In genomic region chr2:26445666-26446445, GRCm38 (mm10) we compare ENCODE assay signal across 8 mouse cellular contexts. TPM values are rescaled to one million over a fixed set of nuclear protein-coding genes. Genes with fewer than 3 reads are reported as not detected.
DNase-seq lines count a peak whose midpoint lies in the region; ATAC-seq and TF ChIP-seq lines count a peak whose summit lies in the region.

No protein-coding gene starts in this region.

- ATAC-seq in forebrain, embryonic 15.5 days (replicated peaks) = peak; percentile 92
- peak; percentile 87 for ATAC-seq in lung, embryonic 15.5 days (ENCODE audit: borderline replicate concordance, extremely low read depth, low FRiP score, low TSS enrichment)

- peak overlapping the region; percentile 83 for H3K9ac ChIP-seq in ES-E14 (ENCODE audit: insufficient read depth, low read depth, low read length, poor library complexity, severe bottlenecking)
- peak overlapping the region; percentile 65 for H3K9ac ChIP-seq in forebrain, embryonic 15.5 days (replicated peaks)
- peak overlapping the region; percentile 71 for H3K9ac ChIP-seq in lung, embryonic 15.5 days

- no peak for TF ChIP-seq CTCF in bone marrow macrophage, adult 2 months (IDR thresholded peaks at IDR 0.05; ENCODE audit: low read depth, low read length)

- H3K4me3 ChIP-seq in ES-E14 (ENCODE audit: insufficient read depth in 1 of 2, low read depth in 1 of 2, low read length in 2 of 2, poor library complexity in 1 of 2, severe bottlenecking in 1 of 2) = peak overlapping the region; percentile 71 to 78
- H3K4me3 ChIP-seq in bone marrow macrophage, adult 2 months (ENCODE audit: insufficient read depth, low read length) = peak overlapping the region; percentile 83
- peak overlapping the region; percentile 64 for H3K4me3 ChIP-seq in forebrain, embryonic 15.5 days
- peak overlapping the region; percentile 66 for H3K4me3 ChIP-seq in lung, embryonic 15.5 days

- H3K9me3 ChIP-seq in ES-E14 (ENCODE audit: control insufficient read depth, insufficient read depth, low read depth, low read length) = no peaks in the 10 kb centered on the region
- no peaks in the 10 kb centered on the region for H3K9me3 ChIP-seq in forebrain, embryonic 15.5 days
- H3K9me3 ChIP-seq in lung, embryonic 15.5 days = no peaks in the 10 kb centered on the region

- under 1% methylated on average over 44 of the region's 44 CpGs for WGBS in forebrain, embryonic 15.5 days
- WGBS in lung, embryonic 15.5 days = under 1% methylated on average over 44 of the region's 44 CpGs

- H3K27me3 ChIP-seq in forebrain, embryonic 15.5 days = no peaks in the 10 kb centered on the region
- H3K27me3 ChIP-seq in lung, embryonic 15.5 days = no peaks in the 10 kb centered on the region

- no peak for TF ChIP-seq POLR2A in bone marrow macrophage, adult 2 months (IDR thresholded peaks at IDR 0.05; ENCODE audit: borderline replicate concordance, low read depth, low read length)

- peak overlapping the region; percentile 88 for H3K27ac ChIP-seq in ES-E14 (ENCODE audit: insufficient read depth, low read depth, low read length, poor library complexity, severe bottlenecking)
- peak overlapping the region; percentile 72 for H3K27ac ChIP-seq in bone marrow macrophage, adult 2 months (ENCODE audit: insufficient read depth, low read depth, low read length)
- peak overlapping the region; percentile 93 for H3K27ac ChIP-seq in forebrain, embryonic 15.5 days (replicated peaks)
- peak overlapping the region; percentile 95 for H3K27ac ChIP-seq in lung, embryonic 15.5 days

- peaks cover 10% of the 10 kb centered on the region for H3K36me3 ChIP-seq in ES-E14 (ENCODE audit: control insufficient read depth, insufficient read depth, low read length, poor library complexity, severe bottlenecking)
- H3K36me3 ChIP-seq in forebrain, embryonic 15.5 days = peaks cover 8% of the 10 kb centered on the region
- H3K36me3 ChIP-seq in lung, embryonic 15.5 days = peaks cover 9% of the 10 kb centered on the region

- peak overlapping the region; percentile 83 for H3K4me2 ChIP-seq in forebrain, embryonic 15.5 days (replicated peaks)
- peak overlapping the region; percentile 91 for H3K4me2 ChIP-seq in lung, embryonic 15.5 days

- H3K4me1 ChIP-seq in ES-E14 (ENCODE audit: control insufficient read depth in 2 of 2, insufficient read depth in 2 of 2, low read length in 2 of 2, poor library complexity in 1 of 2) = peaks cover 6 to 16% of the 10 kb centered on the region in 2 experiments; a peak in 3 of 4 replicates
- H3K4me1 ChIP-seq in bone marrow macrophage, adult 2 months (ENCODE audit: control insufficient read depth, insufficient read depth, low read length) = peaks cover 10% of the 10 kb centered on the region
- H3K4me1 ChIP-seq in forebrain, embryonic 15.5 days = peaks cover 52% of the 10 kb centered on the region
- H3K4me1 ChIP-seq in lung, embryonic 15.5 days = peaks cover 34% of the 10 kb centered on the region

- in situ Hi-C loops in ES-E14 (cut with MboI; ENCODE audit: low sequenced_read_pairs in 2 of 2, unreplicated experiment in 2 of 2) = loop anchor here in 1 of 2 experiments (25.0 kb wide), 1 partner anchor 466 kb away; the partner anchor contains the start of genes Med22, Rpl7a, Surf1 and Surf2

- DNase-seq in ES-E14 (ENCODE audit: low read depth, low spot score) = no peak
- peak; percentile 93 for DNase-seq in heart, postnatal 4 days
- peak; percentile 97 for DNase-seq in layer of hippocampus, adult 9-11 months
- peak; percentile 80 for DNase-seq in ovary, postnatal 14 days (ENCODE audit: low spot score)
- DNase-seq in urinary bladder, postnatal 36 days (ENCODE audit: low spot score in 2 of 2) = peak; percentile 93

TF ChIP-seq in ES-E14, 5 proteins besides CTCF, POLR2A, EP300 and RAD21:
- no peak for TF ChIP-seq CHD2 (IDR thresholded peaks at IDR 0.05; ENCODE audit: low read depth, low read length)
- no peak for TF ChIP-seq ZC3H11A (IDR thresholded peaks at IDR 0.05; ENCODE audit: borderline replicate concordance, low read depth, low read length)
- peak; percentile 69 for TF ChIP-seq HCFC1 (IDR thresholded peaks at IDR 0.05; ENCODE audit: borderline replicate concordance, insufficient read depth, low read length)
- 0 out of 2 replicates have a peak, but pooled peaks have one; percentile 12 for TF ChIP-seq MAFK (IDR thresholded peaks at IDR 0.05; ENCODE audit: insufficient read depth, low read depth, low read length)
- TF ChIP-seq ZNF384 (IDR thresholded peaks at IDR 0.05; ENCODE audit: low read depth, low read length) = no peak

RNA-seq across cellular contexts. Expression of gene Sec16a, which starts 0.8 kb away (rescaled TPM):
- 47.3 and 62.5 TPM in 2 replicates for total RNA-seq in ES-E14 (2012; rRNA removed)
- 26.4 and 41.7 TPM in 2 replicates for polyA plus RNA-seq in bone marrow macrophage, adult 2 months (2012; ENCODE audit: insufficient read depth, insufficient read length, missing spikeins)
- polyA plus RNA-seq in forebrain, embryonic 15.5 days (2015; fragmentation: Nextera tagmentation; extraction: Ambion mirVana) = 18.3 and 19.8 TPM in 2 replicates
- 10 to 100 TPM; 37.0 to 39.0 TPM for total RNA-seq in heart, postnatal 4 days (2021)
- 18.2 and 21.3 TPM in 2 replicates for polyA plus RNA-seq in lung, embryonic 15.5 days (2015; fragmentation: Nextera tagmentation; extraction: Ambion mirVana)

RNA-seq across cellular contexts. Expression of gene Inpp5e, which starts 36.9 kb away (rescaled TPM):
- 10.4 and 13.6 TPM in 2 replicates for total RNA-seq in ES-E14 (2012; rRNA removed)
- 19.0 and 20.6 TPM in 2 replicates for polyA plus RNA-seq in bone marrow macrophage, adult 2 months (2012; ENCODE audit: insufficient read depth, insufficient read length, missing spikeins)
- 20.6 and 22.4 TPM in 2 replicates for polyA plus RNA-seq in forebrain, embryonic 15.5 days (2015; fragmentation: Nextera tagmentation; extraction: Ambion mirVana)
- 10 to 100 TPM; 13.4 to 14.3 TPM for total RNA-seq in heart, postnatal 4 days (2021)
- polyA plus RNA-seq in lung, embryonic 15.5 days (2015; fragmentation: Nextera tagmentation; extraction: Ambion mirVana) = 17.3 and 20.3 TPM in 2 replicates

RNA-seq across cellular contexts. Expression of gene Pmpca, which starts 56.7 kb away (rescaled TPM):
- total RNA-seq in ES-E14 (2012; rRNA removed) = 133 and 149 TPM in 2 replicates
- 38.5 and 51.6 TPM in 2 replicates for polyA plus RNA-seq in bone marrow macrophage, adult 2 months (2012; ENCODE audit: insufficient read depth, insufficient read length, missing spikeins)
- 90.2 and 98.3 TPM in 2 replicates for polyA plus RNA-seq in forebrain, embryonic 15.5 days (2015; fragmentation: Nextera tagmentation; extraction: Ambion mirVana)
- 100 to 1,000 TPM; 107 to 113 TPM for total RNA-seq in heart, postnatal 4 days (2021)
- polyA plus RNA-seq in lung, embryonic 15.5 days (2015; fragmentation: Nextera tagmentation; extraction: Ambion mirVana) = 95.2 and 99.7 TPM in 2 replicates

RNA-seq across cellular contexts. Expression of gene Entr1, which starts 56.7 kb away (rescaled TPM):
- total RNA-seq in ES-E14 (2012; rRNA removed) = 87.8 and 90.4 TPM in 2 replicates
- 61.5 and 70.4 TPM in 2 replicates for polyA plus RNA-seq in bone marrow macrophage, adult 2 months (2012; ENCODE audit: insufficient read depth, insufficient read length, missing spikeins)
- polyA plus RNA-seq in forebrain, embryonic 15.5 days (2015; fragmentation: Nextera tagmentation; extraction: Ambion mirVana) = 191 and 194 TPM in 2 replicates
- total RNA-seq in heart, postnatal 4 days (2021) = 10 to 100 TPM; 55.5 to 62.3 TPM
- polyA plus RNA-seq in lung, embryonic 15.5 days (2015; fragmentation: Nextera tagmentation; extraction: Ambion mirVana) = 107 and 117 TPM in 2 replicates
